Mouse (Mus musculus) myocyte (in vitro differentiated cells): Measurements from ENCODE around the gene 2900011O08Rik. TPM values are rescaled to one million over a fixed set of nuclear protein-coding genes. Genes with fewer than 3 reads are reported as not detected.

ENCODE experiments used
- H3K27me3 ChIP-seq: one replicate; pipeline ENCODE4 v1.6.1; 2011; ENCODE audit not compliant: control insufficient read depth, insufficient read depth, insufficient read length
- H3K36me3 ChIP-seq: one replicate; pipeline ENCODE4 v1.6.1; 2011; ENCODE audit not compliant: control insufficient read depth, insufficient read depth
- H3K4me2 ChIP-seq: one replicate; pipeline ENCODE4 v1.6.1; 2011; ENCODE audit warnings: low read depth, control low read depth
- H3K4me3 ChIP-seq: one replicate; pipeline ENCODE4 v1.5.1; 2011; ENCODE audit warnings: mild to moderate bottlenecking, control low read depth, moderate library complexity
- H3K79me2 ChIP-seq: one replicate; pipeline ENCODE4 v1.6.1; 2011; ENCODE audit not compliant: control insufficient read depth, insufficient read depth
- H3ac ChIP-seq: one replicate; pipeline ENCODE4 v1.6.1; 2011; ENCODE audit not compliant: control insufficient read depth, insufficient read length
- CEBPB ChIP-seq: IDR thresholded peaks from 2 replicates; pipeline ENCODE4 v1.6.1; 2011; ENCODE audit warnings: mild to moderate bottlenecking, moderate library complexity; ENCODE audit not compliant: poor library complexity, insufficient read depth, severe bottlenecking
- E2F4 ChIP-seq: IDR thresholded peaks from one replicate; pipeline ENCODE4 v1.6.1; 2011; ENCODE audit warnings: mild to moderate bottlenecking, control low read depth, moderate library complexity; ENCODE audit not compliant: insufficient read depth
- MAX ChIP-seq: IDR thresholded peaks from one replicate; pipeline ENCODE4 v1.6.1; 2011; ENCODE audit warnings: low read depth, mild to moderate bottlenecking, control low read depth
- MYOD1 ChIP-seq, 3 experiments: IDR thresholded peaks; one replicate each; pipeline ENCODE4 v1.6.1; 2011; ENCODE audit warnings: control low read depth in 2 of 3, low read depth in 2 of 3, mild to moderate bottlenecking in 2 of 3, moderate library complexity in 1 of 3; ENCODE audit not compliant: insufficient read length in 2 of 3, control insufficient read depth in 1 of 3
- MYOG ChIP-seq, 3 experiments: IDR thresholded peaks; one replicate each; pipeline ENCODE4 v1.6.1; 2011; ENCODE audit warnings: control low read depth in 2 of 3, low read depth in 2 of 3, mild to moderate bottlenecking in 2 of 3; ENCODE audit not compliant: insufficient read length in 2 of 3, control insufficient read depth in 1 of 3, insufficient read depth in 1 of 3
- POLR2A ChIP-seq: IDR thresholded peaks from one replicate; pipeline ENCODE4 v1.6.1; 2011; ENCODE audit warnings: low read depth, mild to moderate bottlenecking, control low read depth, moderate library complexity; ENCODE audit not compliant: insufficient read length
- POLR2AphosphoS2 ChIP-seq: IDR thresholded peaks from one replicate; pipeline ENCODE4 v1.6.1; 2011; ENCODE audit warnings: low read depth, control low read depth; ENCODE audit not compliant: insufficient read length
- REST ChIP-seq: IDR thresholded peaks from one replicate; pipeline ENCODE4 v1.6.1; 2011; ENCODE audit warnings: mild to moderate bottlenecking, control low read depth, moderate library complexity; ENCODE audit not compliant: insufficient read depth, insufficient read length
- SRF ChIP-seq: IDR thresholded peaks from one replicate; pipeline ENCODE4 v1.6.1; 2011; ENCODE audit warnings: low read depth; ENCODE audit not compliant: control insufficient read depth, insufficient read length
- TCF12 ChIP-seq: IDR thresholded peaks from one replicate; pipeline ENCODE4 v1.6.1; 2011; ENCODE audit warnings: mild to moderate bottlenecking, control low read depth; ENCODE audit not compliant: poor library complexity, insufficient read depth, severe bottlenecking
- TCF3 ChIP-seq: IDR thresholded peaks from one replicate; pipeline ENCODE4 v1.6.1; 2011; ENCODE audit warnings: low read depth, control low read depth; ENCODE audit not compliant: insufficient read length
- USF1 ChIP-seq: IDR thresholded peaks from one replicate; pipeline ENCODE4 v1.6.1; 2011; ENCODE audit warnings: low read depth, mild to moderate bottlenecking, control low read depth, moderate library complexity
- polyA plus RNA-seq: library from polyadenylated mRNA; unstranded; fragments of >200 nt; fragmentation: generic; extraction: Trizol; gene quantifications from one replicate; pipeline ENCODE4 v1.2.1, GENCODE M21; 2012; ENCODE audit warnings: missing spikeins

2900011O08Rik gene
- polyA plus RNA-seq, 1 experiment = 0.02 TPM

DNA sequence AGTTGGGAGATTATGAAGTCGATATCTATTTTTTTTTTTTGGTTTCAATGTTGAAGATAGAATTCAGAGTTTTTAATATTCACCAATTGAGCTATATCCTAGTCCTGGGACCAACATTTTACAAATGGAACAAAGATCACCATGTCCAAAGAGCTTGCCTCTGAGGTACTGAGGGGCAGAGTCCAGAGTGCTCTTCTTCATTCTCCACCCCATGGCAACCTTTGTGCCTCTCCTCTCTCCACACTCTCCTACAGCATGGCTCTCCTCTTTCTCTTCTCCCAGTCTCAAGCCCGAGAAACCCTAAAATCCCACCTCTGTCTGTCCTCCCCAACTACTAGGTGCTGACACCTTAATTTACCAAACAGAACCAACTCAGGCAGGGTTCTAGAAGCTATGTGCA lies 18.3 kb downstream of the 2900011O08Rik start:
- Histone ChIP-seq H3K4me2 (no peak overlapping the region), H3ac (no peak overlapping the region), H3K36me3 (no peaks in the 10 kb centered on the region), H3K79me2 (no peaks in the 10 kb centered on the region), H3K4me3 (no peak overlapping the region), H3K27me3 (no peaks in the 10 kb centered on the region)
- TF ChIP-seq E2F4 (no peak), MYOD1 (IDR thresholded peaks at IDR 0.05; ENCODE audit: control insufficient read depth in 1 of 3, insufficient read length in 2 of 3, low read depth in 2 of 3) (no peak)

DNA sequence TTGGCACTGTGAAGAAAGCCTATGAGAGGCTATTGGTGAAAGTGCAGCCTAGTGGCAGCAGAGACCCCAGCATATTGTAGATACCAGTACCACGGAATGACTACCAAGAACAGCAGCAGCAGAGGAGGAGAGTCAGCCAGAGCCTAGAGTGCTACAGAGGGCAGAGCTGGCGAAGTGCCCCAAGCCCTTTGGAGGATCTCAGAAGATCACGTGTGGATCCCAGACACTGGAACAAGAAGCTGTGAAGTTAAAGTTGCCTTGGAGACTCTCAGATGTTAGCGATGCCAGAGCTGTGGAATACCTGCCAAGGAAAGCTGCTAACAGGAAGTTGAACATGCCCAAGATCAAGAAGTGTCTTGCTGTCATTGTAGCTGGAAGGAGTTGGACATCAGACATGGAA lies 18.9 kb downstream of the 2900011O08Rik start:
- Histone ChIP-seq H3ac (no peak overlapping the region), H3K27me3 (no peaks in the 10 kb centered on the region), H3K79me2 (no peaks in the 10 kb centered on the region), H3K36me3 (no peaks in the 10 kb centered on the region), H3K4me2 (no peak overlapping the region), H3K4me3 (no peak overlapping the region)
- TF ChIP-seq POLR2AphosphoS2 = no peak
- TF ChIP-seq MYOD1 (IDR thresholded peaks at IDR 0.05; ENCODE audit: control insufficient read depth in 1 of 3, insufficient read length in 2 of 3, low read depth in 2 of 3) = no peak
- no peak for TF ChIP-seq TCF12
- TF ChIP-seq CEBPB = no peak
- TF ChIP-seq MYOG (IDR thresholded peaks at IDR 0.05; ENCODE audit: control insufficient read depth in 1 of 3, insufficient read depth in 1 of 3, insufficient read length in 2 of 3, low read depth in 2 of 3) = no peak
- TF ChIP-seq TCF3 = no peak
- TF ChIP-seq POLR2A = no peak
- no peak for TF ChIP-seq USF1
- TF ChIP-seq E2F4 = no peak
- TF ChIP-seq SRF = no peak
- TF ChIP-seq REST = no peak
- no peak for TF ChIP-seq MAX

DNA sequence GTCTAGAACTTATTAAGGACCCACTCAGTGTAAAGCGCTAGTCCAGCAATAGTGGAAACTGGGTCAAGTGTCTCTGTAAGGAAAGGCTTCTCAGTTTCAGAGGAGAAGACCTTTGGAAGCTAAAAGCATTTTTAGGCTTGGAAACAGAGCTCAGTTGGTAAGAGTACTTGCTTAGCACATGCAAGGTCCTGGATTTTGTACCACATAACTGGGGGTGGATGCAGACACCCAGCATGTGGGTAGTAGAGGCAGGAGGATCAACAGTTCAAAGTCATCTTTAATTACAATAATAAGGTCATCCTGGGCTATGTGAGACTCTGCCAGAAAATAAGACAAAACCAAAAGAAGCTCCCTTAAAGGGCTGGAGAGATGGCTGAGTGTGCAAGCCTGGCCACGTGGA lies 21.7 kb downstream of the 2900011O08Rik start:
- TF ChIP-seq E2F4 (no peak), SRF (no peak), MYOD1 (IDR thresholded peaks at IDR 0.05; ENCODE audit: control insufficient read depth in 1 of 3, insufficient read length in 2 of 3, low read depth in 2 of 3) (no peak), POLR2AphosphoS2 (no peak), TCF3 (no peak), POLR2A (no peak), CEBPB (no peak), TCF12 (no peak), USF1 (no peak), REST (no peak), MAX (no peak)
- Histone ChIP-seq H3K79me2 (no peaks in the 10 kb centered on the region), H3K4me3 (no peak overlapping the region)

DNA sequence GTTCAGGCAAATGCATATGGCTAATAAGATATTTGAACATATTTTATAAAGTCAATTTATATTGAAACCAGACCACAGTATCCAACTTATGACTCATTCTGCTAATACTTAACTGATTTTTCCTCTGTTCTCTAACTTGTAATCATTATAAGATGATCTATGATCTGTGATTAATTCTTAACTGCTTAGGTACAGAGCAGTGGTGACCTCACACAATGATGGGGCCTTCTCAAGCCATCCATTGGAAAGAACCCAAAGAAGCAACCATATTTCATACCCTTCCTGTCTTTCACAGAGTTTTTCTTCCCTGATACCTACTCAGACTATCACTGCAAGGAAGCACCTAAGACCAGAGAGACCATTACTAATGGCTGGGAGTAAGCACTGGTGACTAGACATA lies 22.3 kb downstream of the 2900011O08Rik start:
- Histone ChIP-seq H3K36me3 (no peaks in the 10 kb centered on the region), H3K27me3 (no peaks in the 10 kb centered on the region), H3K4me2 (no peak overlapping the region), H3K4me3 (no peak overlapping the region), H3K79me2 (no peaks in the 10 kb centered on the region), H3ac (no peak overlapping the region)
- TF ChIP-seq MYOD1 (IDR thresholded peaks at IDR 0.05; ENCODE audit: control insufficient read depth in 1 of 3, insufficient read length in 2 of 3, low read depth in 2 of 3) (no peak), CEBPB (no peak), SRF (no peak), MYOG (IDR thresholded peaks at IDR 0.05; ENCODE audit: control insufficient read depth in 1 of 3, insufficient read depth in 1 of 3, insufficient read length in 2 of 3, low read depth in 2 of 3) (no peak), TCF12 (no peak), POLR2A (no peak)

More for the DNA sequence above, 21.7 kb downstream of the 2900011O08Rik start:
- H3K27me3 ChIP-seq = no peaks in the 10 kb centered on the region
- no peaks in the 10 kb centered on the region for H3K36me3 ChIP-seq
- no peak overlapping the region for H3K4me2 ChIP-seq
- no peak overlapping the region for H3ac ChIP-seq

DNA sequence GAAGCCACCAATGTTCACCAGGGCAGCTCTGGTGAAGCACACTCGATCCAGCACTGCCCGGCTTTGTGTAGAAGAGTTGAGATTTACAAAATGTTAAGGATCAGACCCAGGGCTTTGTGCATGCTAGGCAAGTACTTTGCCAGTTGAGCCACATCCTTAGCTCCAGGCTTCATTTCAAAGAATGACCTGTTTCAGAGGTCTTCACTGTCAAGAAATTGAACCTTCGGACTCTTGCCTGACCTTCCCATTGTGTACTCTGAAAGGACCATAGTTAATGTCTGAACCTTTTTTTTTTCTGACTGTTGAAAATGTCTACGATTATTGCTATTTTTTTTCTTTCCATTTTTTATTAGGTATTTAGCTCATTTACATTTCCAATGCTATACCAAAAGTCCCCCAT lies 23.6 kb downstream of the 2900011O08Rik start:
- no peaks in the 10 kb centered on the region for H3K79me2 ChIP-seq
- no peaks in the 10 kb centered on the region for H3K27me3 ChIP-seq
- H3K4me3 ChIP-seq = no peak overlapping the region
- no peak overlapping the region for H3K4me2 ChIP-seq
- H3K36me3 ChIP-seq = no peaks in the 10 kb centered on the region
- H3ac ChIP-seq = no peak overlapping the region
- TF ChIP-seq USF1 (no peak), E2F4 (no peak), MYOG (IDR thresholded peaks at IDR 0.05; ENCODE audit: control insufficient read depth in 1 of 3, insufficient read depth in 1 of 3, insufficient read length in 2 of 3, low read depth in 2 of 3) (no peak), MYOD1 (IDR thresholded peaks at IDR 0.05; ENCODE audit: control insufficient read depth in 1 of 3, insufficient read length in 2 of 3, low read depth in 2 of 3) (no peak), POLR2A (no peak), CEBPB (no peak), POLR2AphosphoS2 (no peak), SRF (no peak), TCF3 (no peak), TCF12 (no peak), MAX (no peak), REST (no peak)
